Mouse (Mus musculus) olfactory bulb, adult 2 months (tissue): ENCODE results near the gene Vegfd. TPM values are rescaled to one million over a fixed set of nuclear protein-coding genes. Genes with fewer than 3 reads are reported as not detected.

Source experiments
- H3K27ac ChIP-seq: fragments of 200-500 bp; 2 replicates; pipeline ENCODE4 v1.5.1; 2012; ENCODE audit warnings: low read depth, low read length; ENCODE audit not compliant: insufficient read depth
- H3K4me1 ChIP-seq: fragments of 200-500 bp; 2 replicates; pipeline ENCODE4 v1.6.1; 2012; ENCODE audit warnings: low read length; ENCODE audit not compliant: control insufficient read depth, insufficient read depth
- H3K4me3 ChIP-seq: fragments of 200-500 bp; 2 replicates; pipeline ENCODE4 v1.5.1; 2012; ENCODE audit warnings: mild to moderate bottlenecking, low read depth, low read length, moderate library complexity; ENCODE audit not compliant: insufficient read depth
- CTCF ChIP-seq: fragments of 200-500 bp; IDR thresholded peaks from 2 replicates; pipeline ENCODE4 v1.5.1; 2012; ENCODE audit warnings: low read depth, mild to moderate bottlenecking, low read length, moderate library complexity; ENCODE audit not compliant: insufficient read depth
- POLR2A ChIP-seq: fragments of 200-500 bp; IDR thresholded peaks from 2 replicates; pipeline ENCODE4 v1.6.1; 2012; ENCODE audit warnings: mild to moderate bottlenecking, low read depth, low read length, moderate library complexity; ENCODE audit not compliant: insufficient read depth
- WGBS: fragments of 180-500 bp; shearing (Covaris S2); methylation state at CpG from one replicate; pipeline ENCODE4 v1.1.7; 2018; 5-methylcytosine and 5-hydroxymethylcytosine counted together
- polyA plus RNA-seq: library from polyadenylated mRNA; stranded (reverse); fragments of >200 nt; gene quantifications from 2 replicates; pipeline ENCODE4 v1.2.4, GENCODE M21; 2012; ENCODE audit warnings: low replicate concordance; ENCODE audit not compliant: missing spikeins, insufficient read depth, insufficient read length

Gene Vegfd
- polyA plus RNA-seq, 1 experiment: not detected

DNA sequence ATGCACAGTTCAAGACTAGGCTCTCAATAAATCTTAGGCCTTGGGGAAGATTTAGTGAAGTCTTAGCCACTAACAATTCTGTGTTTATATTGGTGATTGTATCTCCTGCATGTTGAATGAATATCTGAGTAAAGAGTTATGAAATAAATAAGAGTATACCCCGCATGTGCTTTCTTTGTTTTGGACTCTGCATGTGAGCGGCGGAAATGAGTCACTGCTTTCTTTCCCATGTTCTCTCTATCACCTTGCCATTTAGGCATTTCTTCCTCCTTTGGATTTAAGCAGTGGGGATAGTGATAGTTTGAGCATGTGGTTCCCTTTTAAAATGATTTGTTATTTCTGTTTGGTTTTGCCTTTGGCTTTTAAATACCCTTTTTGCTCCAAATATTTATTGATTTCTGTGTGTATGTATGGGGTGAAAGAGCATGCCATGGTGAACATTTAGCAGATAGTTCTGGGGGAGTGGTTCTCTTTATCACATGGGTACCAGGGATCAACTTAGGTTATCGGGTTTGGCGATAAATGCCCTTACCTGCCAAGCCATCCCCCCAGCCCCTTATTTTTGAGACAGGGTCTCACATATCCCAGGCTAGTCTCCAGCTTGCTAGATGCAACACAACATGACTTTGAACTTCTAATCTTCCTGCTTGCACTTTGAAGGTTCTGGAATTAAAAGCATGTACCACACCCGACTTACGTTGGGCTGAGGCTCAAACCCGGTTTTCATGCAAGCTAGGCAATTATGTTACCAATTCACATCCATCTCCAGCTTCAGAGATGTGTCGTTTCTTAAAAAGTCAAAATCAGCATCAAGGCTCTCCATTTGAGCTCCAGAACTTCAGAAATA is 73.9 kb downstream of the Vegfd start:
- TF ChIP-seq CTCF (no peak), POLR2A (no peak)
- Histone ChIP-seq H3K4me3 (no peak overlapping the region), H3K4me1 (no peaks in the 10 kb centered on the region), H3K27ac (no peak overlapping the region)
- WGBS: 93% methylated on average over 9 of the region's 9 CpGs

GRCm38 (mm10) chrX:164447682-164448071 is 74.5 kb downstream of the Vegfd start:
- H3K4me1 ChIP-seq: no peaks in the 10 kb centered on the region
- H3K4me3 ChIP-seq: no peak overlapping the region
- no peak overlapping the region for H3K27ac ChIP-seq
- no peak for TF ChIP-seq CTCF
- no peak for TF ChIP-seq POLR2A
- 91% methylated on average over 2 of the region's 2 CpGs for WGBS

DNA sequence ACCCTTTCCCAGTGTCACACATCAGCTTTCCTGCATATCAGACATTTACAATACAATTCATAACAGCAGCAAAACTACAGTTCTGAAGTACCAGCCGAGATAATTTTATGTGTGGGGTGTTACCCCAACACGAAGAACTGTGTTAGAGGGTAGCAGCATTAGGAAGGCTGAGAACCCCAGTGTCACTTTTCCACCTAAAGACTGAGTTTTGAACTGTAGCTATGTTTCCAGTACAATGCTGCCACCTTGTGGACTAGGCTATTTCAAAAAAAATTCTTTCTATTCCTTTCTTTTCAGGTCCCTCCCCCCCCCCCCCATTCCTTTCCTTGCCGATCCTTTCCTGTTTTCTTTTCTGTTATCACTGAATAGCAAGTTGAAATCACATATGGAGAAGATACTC is 76.0 kb downstream of the Vegfd start:
- TF ChIP-seq CTCF: no peak
- TF ChIP-seq POLR2A: no peak
- H3K27ac ChIP-seq: no peak overlapping the region
- WGBS: 24% methylated on average over 3 of the region's 3 CpGs
- no peaks in the 10 kb centered on the region for H3K4me1 ChIP-seq
- H3K4me3 ChIP-seq: no peak overlapping the region

Other genes with a start within 250 kb of the Vegfd start
- gene Ace2, start 234.0 kb upstream of the Vegfd start, polyA plus RNA-seq: not detected in 2 replicates
- gene Bmx, start 115.2 kb upstream of the Vegfd start, polyA plus RNA-seq: not detected in 2 replicates
- gene Pir, start 104.0 kb upstream of the Vegfd start, polyA plus RNA-seq: not detected in 2 replicates
- not detected in 2 replicates for gene Piga, start 46.4 kb downstream of the Vegfd start, polyA plus RNA-seq
- not detected in 2 replicates for gene Asb11, start 63.6 kb downstream of the Vegfd start, polyA plus RNA-seq
- not detected in 2 replicates for gene Asb9, start 132.9 kb downstream of the Vegfd start, polyA plus RNA-seq